Mouse (Mus musculus) layer of hippocampus, adult 2 months (tissue): ENCODE measurements at regions not wholly inside any gene's neighbourhood (a gene's known extent, or its start where the extent isn't known, plus 50 kb on each side); places are given as distances from the start of the nearest gene placed in this dataset.

Experiments used
- DNase-seq, 2 experiments: peaks; one replicate each; pipeline ENCODE4 v3.0.0; 2022; ENCODE audit warnings: low spot score in 2 of 2
- H3K27ac ChIP-seq: fragments of 200-600 bp; 2 replicates; pipeline ENCODE4 v1.8.1; 2022
- H3K4me3 ChIP-seq: fragments of 200-600 bp; 2 replicates; pipeline ENCODE4 v1.8.1; 2022; ENCODE audit warnings: mild to moderate bottlenecking
- CTCF ChIP-seq: fragments of 200-600 bp; conservative IDR thresholded peaks from 2 replicates; pipeline ENCODE4 v1.8.1; 2022; ENCODE audit warnings: antibody characterized with exemption, mild to moderate bottlenecking, moderate library complexity

DNA sequence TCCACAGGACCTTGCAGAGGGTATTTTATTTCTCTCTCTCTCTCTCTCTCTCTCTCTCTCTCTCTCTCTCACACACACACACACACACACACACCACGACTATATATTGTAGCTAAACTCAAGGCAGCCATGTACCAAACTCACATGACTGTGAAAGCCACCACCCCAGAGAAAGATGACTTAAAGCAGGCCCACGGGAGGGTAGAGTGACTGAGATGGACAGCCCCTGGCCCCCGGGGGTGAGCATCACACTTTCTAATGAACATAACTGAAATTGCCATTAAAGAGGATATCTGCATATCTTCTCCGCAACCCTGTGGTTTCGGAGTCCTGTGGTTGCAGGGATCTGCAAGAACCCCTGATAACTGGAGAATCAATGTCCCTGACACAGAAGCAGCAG lies 197.1 kb upstream of the Spdye4c start:
- H3K4me3 ChIP-seq = no peak overlapping the region
- H3K27ac ChIP-seq = no peak overlapping the region
- no peak for TF ChIP-seq CTCF
- no peak for DNase-seq

GRCm38 (mm10) chr2:128395308-128396007 lies 195.6 kb upstream of the Spdye4c start:
- Histone ChIP-seq H3K4me3 (no peak overlapping the region), H3K27ac (no peak overlapping the region)
- DNase-seq = no peak
- no peak for TF ChIP-seq CTCF

GRCm38 (mm10) chr2:128396008-128396346 lies 195.0 kb upstream of the Spdye4c start:
- Histone ChIP-seq H3K4me3 (no peak overlapping the region), H3K27ac (no peak overlapping the region)
- TF ChIP-seq CTCF = peak; percentile 99
- DNase-seq = peak; percentile 84 to 98

GRCm38 (mm10) chr2:128401359-128401758 lies 189.7 kb upstream of the Spdye4c start:
- H3K27ac ChIP-seq = no peak overlapping the region
- no peak overlapping the region for H3K4me3 ChIP-seq
- DNase-seq = no peak
- TF ChIP-seq CTCF = no peak

DNA sequence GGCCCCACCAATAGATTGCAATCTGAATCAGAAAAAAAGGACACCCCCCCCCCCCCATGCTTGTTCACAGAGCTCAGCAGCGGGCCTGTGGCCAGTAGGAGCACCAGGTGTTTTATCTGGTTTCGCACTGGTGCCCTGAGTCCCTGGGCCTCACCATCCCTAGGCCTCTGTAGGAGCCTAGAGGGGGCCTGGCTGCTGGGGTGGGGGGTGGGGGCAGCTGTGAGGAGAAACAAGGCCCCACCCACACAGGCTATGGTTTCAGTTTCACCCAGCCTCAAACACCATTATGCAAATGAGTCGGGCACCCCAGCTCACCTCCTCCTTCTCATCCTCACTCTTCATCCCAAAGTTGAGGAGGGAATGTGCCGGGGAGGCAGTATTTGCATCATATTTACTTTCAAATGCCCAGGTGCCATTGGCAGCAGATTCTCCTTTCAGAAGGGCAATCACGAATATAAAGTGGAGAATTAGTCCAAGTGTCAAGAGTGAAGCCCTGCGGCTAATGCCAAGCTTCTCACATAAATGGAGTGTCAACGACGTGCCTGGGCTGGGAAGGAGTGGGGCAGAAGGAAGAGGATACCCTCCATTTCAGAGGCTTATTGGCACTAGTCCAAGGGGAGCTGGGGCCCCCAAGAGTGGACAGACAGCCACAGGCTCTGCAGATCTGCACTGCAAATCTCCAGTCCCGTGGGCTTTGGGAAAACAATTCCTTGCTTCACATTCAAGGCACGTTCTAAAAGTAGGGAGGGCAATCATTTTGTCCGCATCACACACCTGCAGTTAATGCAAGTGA lies 187.7 kb upstream of the Spdye4c start:
- no peak for DNase-seq
- H3K4me3 ChIP-seq = no peak overlapping the region
- no peak for TF ChIP-seq CTCF
- H3K27ac ChIP-seq = no peak overlapping the region

DNA sequence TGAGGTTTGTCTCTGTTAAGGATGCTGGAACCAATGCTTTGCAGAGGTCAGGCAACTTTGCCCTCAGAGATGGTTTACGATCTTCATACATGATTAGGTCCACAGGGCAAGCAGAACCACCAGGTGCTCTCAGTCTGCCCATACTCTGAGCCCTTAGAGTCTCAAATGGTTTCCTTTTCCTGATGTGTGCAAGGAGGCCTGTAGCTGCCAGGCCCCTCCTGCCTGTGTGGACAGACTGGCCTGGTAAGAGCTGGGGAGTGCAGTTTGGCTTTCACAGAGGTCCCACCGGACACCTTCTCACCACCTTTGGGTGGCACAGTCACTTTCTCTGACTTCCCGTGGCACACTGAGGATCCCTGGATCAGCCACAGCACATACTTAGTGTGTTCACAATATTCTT lies 186.6 kb upstream of the Spdye4c start:
- TF ChIP-seq CTCF = no peak
- no peak overlapping the region for H3K4me3 ChIP-seq
- DNase-seq = no peak
- no peak overlapping the region for H3K27ac ChIP-seq

GRCm38 (mm10) chr2:128407076-128407475 lies 183.9 kb upstream of the Spdye4c start:
- Histone ChIP-seq H3K4me3 (no peak overlapping the region), H3K27ac (no peak overlapping the region)
- DNase-seq = no peak
- no peak for TF ChIP-seq CTCF

DNA sequence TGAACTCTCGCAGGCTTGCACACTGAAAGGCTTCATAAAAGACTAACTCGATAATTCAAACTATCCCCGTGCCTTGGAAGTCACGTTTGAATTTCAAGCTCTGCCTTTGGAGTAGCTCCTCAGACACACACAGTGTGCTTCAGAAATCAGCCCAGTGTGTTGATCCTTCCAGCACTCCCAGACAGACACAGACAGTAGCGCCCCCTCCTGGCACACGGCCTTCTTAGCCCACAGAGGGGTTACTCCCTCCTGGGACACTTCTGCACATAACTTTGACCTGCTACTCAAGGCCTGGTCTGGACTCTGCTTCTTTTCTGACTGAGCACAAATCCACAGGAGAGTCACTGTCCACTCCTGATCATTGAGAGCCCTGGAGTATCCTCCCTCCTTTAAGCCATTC lies 182.3 kb upstream of the Spdye4c start:
- Histone ChIP-seq H3K27ac (no peak overlapping the region), H3K4me3 (no peak overlapping the region)
- TF ChIP-seq CTCF = peak; percentile 68
- DNase-seq = peak in 1 of 2 experiments; percentile 26

GRCm38 (mm10) chr2:128412352-128412751 lies 178.7 kb upstream of the Spdye4c start:
- peak; percentile 16 to 51 for DNase-seq
- no peak overlapping the region for H3K4me3 ChIP-seq
- H3K27ac ChIP-seq = no peak overlapping the region
- peak; percentile 96 for TF ChIP-seq CTCF

DNA sequence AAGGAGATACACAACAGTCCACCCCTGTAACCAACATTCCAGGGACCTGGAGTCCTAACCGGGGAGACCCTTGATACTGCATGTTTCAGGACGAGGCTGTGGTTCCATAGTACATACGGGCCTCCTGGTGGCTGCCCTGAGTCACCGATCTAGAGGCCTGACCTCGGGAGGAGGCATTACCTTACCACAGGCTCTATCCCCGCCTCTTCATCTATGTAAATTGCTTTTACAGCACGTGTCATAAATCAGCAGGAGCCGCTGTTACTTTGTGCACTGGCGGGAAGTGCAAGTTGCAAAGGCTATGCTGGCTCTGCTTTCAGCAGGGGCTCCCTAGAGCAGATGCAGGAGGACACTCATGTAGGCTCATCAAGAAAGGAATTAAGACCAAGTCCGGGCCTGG lies 178.0 kb upstream of the Spdye4c start:
- no peak for DNase-seq
- H3K27ac ChIP-seq = no peak overlapping the region
- H3K4me3 ChIP-seq = no peak overlapping the region
- TF ChIP-seq CTCF = no peak

GRCm38 (mm10) chr2:128414588-128415240 lies 176.3 kb upstream of the Spdye4c start:
- no peak for DNase-seq
- no peak overlapping the region for H3K4me3 ChIP-seq
- no peak for TF ChIP-seq CTCF
- no peak overlapping the region for H3K27ac ChIP-seq

GRCm38 (mm10) chr2:128416416-128416815 lies 174.6 kb upstream of the Spdye4c start:
- Histone ChIP-seq H3K27ac (no peak overlapping the region), H3K4me3 (no peak overlapping the region)
- no peak for TF ChIP-seq CTCF
- no peak for DNase-seq

DNA sequence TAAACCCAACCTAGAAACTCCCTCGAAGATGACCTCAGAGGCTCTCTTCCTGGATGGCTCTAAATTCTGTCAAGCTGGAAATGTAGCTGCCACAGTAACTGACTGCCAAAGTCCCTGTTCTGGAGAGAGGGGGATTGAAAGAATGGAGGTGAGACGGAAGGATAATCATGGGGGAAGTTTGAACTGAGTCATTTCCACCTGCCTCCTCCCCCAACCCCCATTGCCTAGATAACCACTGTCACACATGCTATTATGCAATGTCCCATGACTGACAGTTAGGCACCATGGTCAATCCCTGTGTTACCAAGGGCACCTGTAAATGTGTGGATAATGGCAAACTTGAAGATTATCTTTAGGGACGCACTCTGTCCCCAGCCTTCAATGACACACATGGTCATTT lies 172.0 kb upstream of the Spdye4c start:
- TF ChIP-seq CTCF = no peak
- Histone ChIP-seq H3K27ac (no peak overlapping the region), H3K4me3 (no peak overlapping the region)
- DNase-seq = no peak
